Mouse (Mus musculus) myocyte (in vitro differentiated cells): ENCODE measurements around the gene Caln1. TPM values are rescaled to one million over a fixed set of nuclear protein-coding genes. Genes with fewer than 3 reads are reported as not detected.

ENCODE experiments used
- H3K27me3 ChIP-seq: one replicate; pipeline ENCODE4 v1.6.1; 2011; ENCODE audit not compliant: control insufficient read depth, insufficient read depth, insufficient read length
- H3K36me3 ChIP-seq: one replicate; pipeline ENCODE4 v1.6.1; 2011; ENCODE audit not compliant: control insufficient read depth, insufficient read depth
- H3K4me2 ChIP-seq: one replicate; pipeline ENCODE4 v1.6.1; 2011; ENCODE audit warnings: low read depth, control low read depth
- H3K4me3 ChIP-seq: one replicate; pipeline ENCODE4 v1.5.1; 2011; ENCODE audit warnings: mild to moderate bottlenecking, control low read depth, moderate library complexity
- H3K79me2 ChIP-seq: one replicate; pipeline ENCODE4 v1.6.1; 2011; ENCODE audit not compliant: control insufficient read depth, insufficient read depth
- H3ac ChIP-seq: one replicate; pipeline ENCODE4 v1.6.1; 2011; ENCODE audit not compliant: control insufficient read depth, insufficient read length
- CEBPB ChIP-seq: IDR thresholded peaks from 2 replicates; pipeline ENCODE4 v1.6.1; 2011; ENCODE audit warnings: mild to moderate bottlenecking, moderate library complexity; ENCODE audit not compliant: poor library complexity, insufficient read depth, severe bottlenecking
- E2F4 ChIP-seq: IDR thresholded peaks from one replicate; pipeline ENCODE4 v1.6.1; 2011; ENCODE audit warnings: mild to moderate bottlenecking, control low read depth, moderate library complexity; ENCODE audit not compliant: insufficient read depth
- MAX ChIP-seq: IDR thresholded peaks from one replicate; pipeline ENCODE4 v1.6.1; 2011; ENCODE audit warnings: low read depth, mild to moderate bottlenecking, control low read depth
- MYOD1 ChIP-seq, 3 experiments: IDR thresholded peaks; one replicate each; pipeline ENCODE4 v1.6.1; 2011; ENCODE audit warnings: control low read depth in 2 of 3, low read depth in 2 of 3, mild to moderate bottlenecking in 2 of 3, moderate library complexity in 1 of 3; ENCODE audit not compliant: insufficient read length in 2 of 3, control insufficient read depth in 1 of 3
- MYOG ChIP-seq, 3 experiments: IDR thresholded peaks; one replicate each; pipeline ENCODE4 v1.6.1; 2011; ENCODE audit warnings: control low read depth in 2 of 3, low read depth in 2 of 3, mild to moderate bottlenecking in 2 of 3; ENCODE audit not compliant: insufficient read length in 2 of 3, control insufficient read depth in 1 of 3, insufficient read depth in 1 of 3
- POLR2A ChIP-seq: IDR thresholded peaks from one replicate; pipeline ENCODE4 v1.6.1; 2011; ENCODE audit warnings: low read depth, mild to moderate bottlenecking, control low read depth, moderate library complexity; ENCODE audit not compliant: insufficient read length
- POLR2AphosphoS2 ChIP-seq: IDR thresholded peaks from one replicate; pipeline ENCODE4 v1.6.1; 2011; ENCODE audit warnings: low read depth, control low read depth; ENCODE audit not compliant: insufficient read length
- REST ChIP-seq: IDR thresholded peaks from one replicate; pipeline ENCODE4 v1.6.1; 2011; ENCODE audit warnings: mild to moderate bottlenecking, control low read depth, moderate library complexity; ENCODE audit not compliant: insufficient read depth, insufficient read length
- SRF ChIP-seq: IDR thresholded peaks from one replicate; pipeline ENCODE4 v1.6.1; 2011; ENCODE audit warnings: low read depth; ENCODE audit not compliant: control insufficient read depth, insufficient read length
- TCF12 ChIP-seq: IDR thresholded peaks from one replicate; pipeline ENCODE4 v1.6.1; 2011; ENCODE audit warnings: mild to moderate bottlenecking, control low read depth; ENCODE audit not compliant: poor library complexity, insufficient read depth, severe bottlenecking
- TCF3 ChIP-seq: IDR thresholded peaks from one replicate; pipeline ENCODE4 v1.6.1; 2011; ENCODE audit warnings: low read depth, control low read depth; ENCODE audit not compliant: insufficient read length
- USF1 ChIP-seq: IDR thresholded peaks from one replicate; pipeline ENCODE4 v1.6.1; 2011; ENCODE audit warnings: low read depth, mild to moderate bottlenecking, control low read depth, moderate library complexity
- polyA plus RNA-seq: library from polyadenylated mRNA; unstranded; fragments of >200 nt; fragmentation: generic; extraction: Trizol; gene quantifications from one replicate; pipeline ENCODE4 v1.2.1, GENCODE M21; 2012; ENCODE audit warnings: missing spikeins

The Caln1 gene
- polyA plus RNA-seq, 1 experiment, result not detected

DNA sequence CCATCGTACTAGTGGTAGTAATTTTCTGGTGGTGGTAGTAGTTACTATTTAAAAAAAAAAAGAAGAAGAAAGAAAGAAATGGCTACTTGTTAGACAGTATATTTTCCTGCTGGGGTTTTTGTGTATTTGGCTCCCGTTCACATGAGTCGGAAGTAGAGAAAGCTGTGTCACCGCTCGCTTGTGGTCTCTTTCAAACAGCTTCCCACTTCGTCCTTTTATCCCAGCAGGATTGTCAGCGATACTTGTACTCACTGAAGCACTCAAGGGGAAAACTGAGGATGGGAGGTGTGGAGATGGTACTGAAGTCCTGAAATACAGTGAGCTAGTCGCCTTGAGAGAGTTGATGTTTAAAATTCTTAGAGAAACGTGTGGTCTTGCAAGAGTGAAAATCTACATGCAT is 40.9 kb upstream of the Caln1 start:
- TF ChIP-seq CEBPB (no peak), SRF (no peak), POLR2A (no peak), USF1 (no peak), TCF3 (no peak), POLR2AphosphoS2 (no peak), MYOD1 (IDR thresholded peaks at IDR 0.05; ENCODE audit: control insufficient read depth in 1 of 3, insufficient read length in 2 of 3, low read depth in 2 of 3) (no peak)
- no peak overlapping the region for H3K4me3 ChIP-seq
- H3K36me3 ChIP-seq, result no peaks in the 10 kb centered on the region
- H3K27me3 ChIP-seq, result no peaks in the 10 kb centered on the region
- H3K4me2 ChIP-seq, result no peak overlapping the region
- H3ac ChIP-seq, result no peak overlapping the region
- no peaks in the 10 kb centered on the region for H3K79me2 ChIP-seq

- no peaks in the 10 kb centered on the region for H3K79me2 ChIP-seq
- H3ac ChIP-seq, result no peak overlapping the region
- no peaks in the 10 kb centered on the region for H3K27me3 ChIP-seq
- no peak for TF ChIP-seq CEBPB
- TF ChIP-seq MYOG (IDR thresholded peaks at IDR 0.05; ENCODE audit: control insufficient read depth in 1 of 3, insufficient read depth in 1 of 3, insufficient read length in 2 of 3, low read depth in 2 of 3), result no peak
- no peak for TF ChIP-seq TCF3
- no peak for TF ChIP-seq POLR2A
- TF ChIP-seq POLR2AphosphoS2, result no peak
- TF ChIP-seq REST, result no peak
- TF ChIP-seq SRF, result no peak
- no peak for TF ChIP-seq USF1
- no peak for TF ChIP-seq MYOD1 (IDR thresholded peaks at IDR 0.05; ENCODE audit: control insufficient read depth in 1 of 3, insufficient read length in 2 of 3, low read depth in 2 of 3)
- TF ChIP-seq E2F4, result no peak
- no peak for TF ChIP-seq TCF12
- no peak overlapping the region for H3K4me2 ChIP-seq
- H3K4me3 ChIP-seq, result no peak overlapping the region
- H3K36me3 ChIP-seq, result no peaks in the 10 kb centered on the region
Measured at GRCm38 (mm10) chr5:130329889-130330288, 39.4 kb upstream of the Caln1 start.

DNA sequence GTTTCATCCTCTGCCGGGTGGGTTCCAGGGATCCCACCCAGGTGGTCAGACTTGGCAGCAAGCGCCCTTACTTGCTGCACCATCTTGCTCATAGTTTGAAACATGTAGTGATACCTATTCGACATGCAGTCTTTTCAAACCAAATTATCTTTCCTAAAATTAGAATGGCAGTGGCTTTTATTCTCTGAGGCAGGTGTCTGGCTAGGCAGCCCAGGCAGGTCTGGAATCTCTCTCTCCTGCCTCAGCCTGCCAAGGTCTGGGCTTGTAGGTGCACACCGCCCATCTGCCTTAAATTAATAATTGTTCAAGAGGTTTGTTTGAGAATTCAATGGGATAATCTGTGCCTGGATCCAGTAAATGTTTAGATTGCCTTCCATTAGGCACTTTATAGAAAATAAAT is 38.5 kb upstream of the Caln1 start:
- TF ChIP-seq POLR2AphosphoS2 (no peak), CEBPB (no peak), TCF3 (no peak)
- Histone ChIP-seq H3K27me3 (no peaks in the 10 kb centered on the region), H3K79me2 (no peaks in the 10 kb centered on the region)

DNA sequence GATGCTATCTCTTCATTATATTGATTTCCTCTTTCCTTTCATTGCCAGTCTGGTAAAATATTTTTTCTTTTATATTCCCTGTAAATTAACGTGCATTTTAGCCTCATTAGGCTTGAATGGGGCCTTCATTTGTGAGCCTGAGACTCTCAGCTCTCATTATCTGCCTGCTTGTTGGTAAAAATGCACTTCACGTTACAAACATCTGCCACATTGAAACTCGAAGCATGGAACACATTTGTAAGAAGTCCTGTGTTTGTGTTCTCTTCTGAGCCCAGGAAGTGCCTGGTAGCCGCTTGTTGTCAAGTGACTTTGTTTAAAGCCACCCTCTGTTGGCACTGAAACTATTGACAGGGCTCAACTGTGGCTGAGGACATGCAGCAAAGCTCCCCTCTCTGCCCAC is 38.0 kb upstream of the Caln1 start:
- Histone ChIP-seq H3K36me3 (no peaks in the 10 kb centered on the region), H3ac (no peak overlapping the region), H3K79me2 (no peaks in the 10 kb centered on the region), H3K4me3 (no peak overlapping the region), H3K4me2 (no peak overlapping the region), H3K27me3 (no peaks in the 10 kb centered on the region)
- TF ChIP-seq TCF3, result no peak
- no peak for TF ChIP-seq REST
- TF ChIP-seq USF1, result no peak
- TF ChIP-seq MAX, result no peak
- TF ChIP-seq TCF12, result no peak
- no peak for TF ChIP-seq POLR2A

More for the DNA sequence above, 38.5 kb upstream of the Caln1 start:
- no peak overlapping the region for H3K4me2 ChIP-seq
- H3K36me3 ChIP-seq, result no peaks in the 10 kb centered on the region
- no peak overlapping the region for H3K4me3 ChIP-seq
- no peak overlapping the region for H3ac ChIP-seq

DNA sequence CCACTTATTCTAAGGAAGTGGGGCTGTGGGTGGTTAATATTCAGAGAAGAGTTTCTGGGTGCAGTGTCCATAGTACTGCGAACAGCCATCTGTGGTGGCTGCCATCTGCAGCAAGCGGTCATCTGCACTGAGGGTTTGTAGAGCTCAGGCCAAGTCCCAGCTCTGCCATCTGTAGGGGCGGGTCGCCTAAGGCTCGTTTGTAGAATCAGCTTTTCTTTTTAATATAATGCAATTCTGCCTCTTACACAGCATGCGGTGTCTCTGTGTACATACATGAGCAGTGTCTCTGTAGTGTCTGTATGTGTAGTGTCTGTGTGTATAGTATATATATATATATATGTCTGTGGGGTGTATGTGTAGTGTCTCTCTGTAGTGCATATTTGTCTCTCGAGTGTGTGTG is 35.7 kb upstream of the Caln1 start:
- no peaks in the 10 kb centered on the region for H3K27me3 ChIP-seq
- no peaks in the 10 kb centered on the region for H3K36me3 ChIP-seq
- H3K4me3 ChIP-seq, result no peak overlapping the region
- TF ChIP-seq USF1 (no peak), POLR2A (no peak), CEBPB (no peak), POLR2AphosphoS2 (no peak), TCF12 (no peak), SRF (no peak)
- H3K4me2 ChIP-seq, result no peak overlapping the region
- no peak overlapping the region for H3ac ChIP-seq
- no peaks in the 10 kb centered on the region for H3K79me2 ChIP-seq

DNA sequence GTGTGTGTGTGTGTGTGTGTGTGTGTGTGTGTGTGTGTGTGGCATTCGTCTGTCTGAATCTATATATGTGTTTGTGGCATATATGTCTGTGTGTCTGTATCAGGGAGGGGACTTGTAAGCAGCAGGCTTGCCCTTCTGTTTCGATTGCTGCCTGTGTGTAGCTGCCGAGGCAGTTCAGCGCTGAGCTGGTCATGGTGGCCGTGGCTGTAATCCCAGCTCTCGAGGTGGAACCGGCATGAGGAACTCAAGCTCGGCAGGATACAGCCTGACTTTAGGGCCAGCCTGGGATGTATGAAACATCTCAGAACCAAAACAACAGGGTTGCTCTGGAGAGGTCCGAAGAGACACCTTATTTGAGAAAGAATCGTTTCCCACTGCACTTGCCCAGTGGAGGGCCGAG is 35.3 kb upstream of the Caln1 start:
- Histone ChIP-seq H3ac (no peak overlapping the region), H3K4me3 (no peak overlapping the region), H3K27me3 (no peaks in the 10 kb centered on the region), H3K36me3 (no peaks in the 10 kb centered on the region), H3K79me2 (no peaks in the 10 kb centered on the region), H3K4me2 (no peak overlapping the region)
- no peak for TF ChIP-seq CEBPB
- no peak for TF ChIP-seq POLR2A
- TF ChIP-seq MYOG (IDR thresholded peaks at IDR 0.05; ENCODE audit: control insufficient read depth in 1 of 3, insufficient read depth in 1 of 3, insufficient read length in 2 of 3, low read depth in 2 of 3), result no peak
- no peak for TF ChIP-seq REST
- no peak for TF ChIP-seq E2F4
- no peak for TF ChIP-seq USF1
- no peak for TF ChIP-seq TCF12
- TF ChIP-seq MYOD1 (IDR thresholded peaks at IDR 0.05; ENCODE audit: control insufficient read depth in 1 of 3, insufficient read length in 2 of 3, low read depth in 2 of 3), result no peak
- TF ChIP-seq SRF, result no peak
- TF ChIP-seq POLR2AphosphoS2, result no peak
- no peak for TF ChIP-seq MAX
- TF ChIP-seq TCF3, result no peak
